Mouse (Mus musculus) olfactory bulb, adult 2 months (tissue): ENCODE results near the gene Stard3.

Experiments used
- CTCF ChIP-seq: fragments of 200-500 bp; IDR thresholded peaks from 2 replicates; pipeline ENCODE4 v1.5.1; 2012; ENCODE audit warnings: low read depth, mild to moderate bottlenecking, low read length, moderate library complexity; ENCODE audit not compliant: insufficient read depth
- POLR2A ChIP-seq: fragments of 200-500 bp; IDR thresholded peaks from 2 replicates; pipeline ENCODE4 v1.6.1; 2012; ENCODE audit warnings: mild to moderate bottlenecking, low read depth, low read length, moderate library complexity; ENCODE audit not compliant: insufficient read depth

DNA sequence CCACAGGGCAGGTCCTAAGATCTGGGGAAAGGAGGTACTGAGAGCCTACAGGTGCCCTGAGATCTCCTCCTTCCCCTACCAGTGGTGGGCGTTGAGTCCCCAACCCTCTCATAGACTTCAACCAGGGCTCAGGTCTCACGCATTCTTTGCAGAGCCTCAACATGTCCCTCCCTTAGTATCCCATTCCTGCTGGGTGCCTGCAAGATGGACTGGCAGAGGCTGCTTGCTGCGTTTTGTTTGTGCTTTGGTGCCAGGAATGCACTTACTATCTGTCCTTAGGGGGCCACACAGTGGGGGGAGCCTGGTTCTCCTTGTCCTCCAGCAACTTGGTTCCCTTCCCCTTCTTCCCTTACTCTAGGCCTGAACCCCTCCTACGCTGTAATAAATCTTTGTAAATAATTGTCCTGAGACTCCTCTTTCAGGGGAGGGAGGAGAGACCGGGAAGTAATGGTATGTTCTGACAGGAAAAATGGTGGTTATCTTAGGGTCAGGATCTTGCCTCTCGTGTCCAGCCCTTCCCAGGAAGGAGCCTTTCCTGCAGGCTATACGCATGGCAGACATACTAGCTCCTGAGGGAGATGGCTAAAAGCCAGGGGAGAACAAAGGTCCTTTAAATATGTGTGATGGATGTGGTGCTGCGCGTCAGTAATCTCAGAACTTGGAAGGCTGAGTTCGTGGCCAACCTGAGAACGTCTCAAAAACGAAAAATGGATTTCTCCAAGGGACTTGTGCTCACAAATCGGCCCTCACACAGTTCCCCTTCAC is 590 bp upstream of the Stard3 start:
- TF ChIP-seq CTCF, result no peak
- TF ChIP-seq POLR2A, result no peak
